Mouse (Mus musculus) liver, postnatal 0 days (tissue): Measurements from ENCODE around the gene Phldb1. TPM values are rescaled to one million over a fixed set of nuclear protein-coding genes. Genes with fewer than 3 reads are reported as not detected.
"Not testable (repeated sequence)": the region's sequence is repeated elsewhere in the genome, so short reads cannot be mapped to it uniquely, and the experiment has no call there.

Experiments
- ATAC-seq: fragments of 200-750 bp; cut with Nextera tagmentation; 2 replicates; pipeline ENCODE4 v1.8.0; 2017; ENCODE audit warnings: mild to moderate bottlenecking, moderate library complexity
- DNase-seq: peaks from one replicate; pipeline ENCODE4 v3.0.0-alpha.2; 2016
- H3K27ac ChIP-seq: fragments of 300-500 bp; sonication (generic); 2 replicates; pipeline ENCODE4 v1.5.1; 2014; ENCODE audit warnings: antibody characterized with exemption, moderate library complexity, mild to moderate bottlenecking, low read depth
- H3K27me3 ChIP-seq: fragments of 300-500 bp; sonication (generic); 2 replicates; pipeline ENCODE4 v1.6.1; 2014; ENCODE audit warnings: low read length, control low read depth, mixed read lengths; ENCODE audit not compliant: insufficient read depth
- H3K36me3 ChIP-seq: fragments of 300-500 bp; sonication (generic); replicated peaks from 2 replicates; pipeline ENCODE4 v1.6.1; 2014; ENCODE audit warnings: mild to moderate bottlenecking, control low read depth, low read length, moderate library complexity, mixed read lengths; ENCODE audit not compliant: insufficient read depth
- H3K4me1 ChIP-seq: fragments of 300-500 bp; sonication (generic); 2 replicates; pipeline ENCODE4 v1.6.1; 2014; ENCODE audit warnings: antibody characterized with exemption, mild to moderate bottlenecking, control low read depth; ENCODE audit not compliant: insufficient read depth
- H3K4me2 ChIP-seq: fragments of 300-500 bp; sonication (generic); 2 replicates; pipeline ENCODE4 v1.6.1; 2014; ENCODE audit warnings: low read depth, mild to moderate bottlenecking, low read length, moderate library complexity, mixed read lengths
- H3K4me3 ChIP-seq: fragments of 300-500 bp; sonication (generic); 2 replicates; pipeline ENCODE4 v1.5.1; 2014; ENCODE audit warnings: low read depth, low read length
- H3K9ac ChIP-seq: fragments of 300-500 bp; sonication (generic); replicated peaks from 2 replicates; pipeline ENCODE4 v1.6.1; 2014; ENCODE audit warnings: mild to moderate bottlenecking, moderate library complexity
- H3K9me3 ChIP-seq: fragments of 300-500 bp; sonication (generic); 2 replicates; pipeline ENCODE4 v1.6.1; 2016; ENCODE audit warnings: mild to moderate bottlenecking, control low read depth, low read length, mixed read lengths
- CTCF ChIP-seq: sonication (generic); IDR thresholded peaks from 2 replicates; pipeline ENCODE4 v1.5.1; 2016; ENCODE audit warnings: antibody characterized with exemption, low read depth
- EP300 ChIP-seq: IDR thresholded peaks from 2 replicates; pipeline ENCODE4 v1.6.1; 2016; ENCODE audit warnings: antibody characterized with exemption, low read depth, mild to moderate bottlenecking
- WGBS: fragments of 180-500 bp; shearing (Covaris S2); extraction: QIAGEN DNeasy Blood & Tissue Kit; methylation state at CpG from one replicate; pipeline ENCODE4 v1.1.7; 2014; ENCODE audit not compliant: insufficient replicate concordance; 5-methylcytosine and 5-hydroxymethylcytosine counted together
- polyA plus RNA-seq: library from polyadenylated mRNA; unstranded; fragments of >200 nt; fragmentation: Nextera tagmentation; extraction: Ambion mirVana; gene quantifications from 2 replicates; pipeline ENCODE4 v1.2.1, GENCODE M21; 2015

The Phldb1 gene
- 1.5 and 2.2 TPM in 2 replicates for polyA plus RNA-seq

GRCm38 (mm10) chr9:44734524-44735494 lies at the start of gene Phldb1:
Gene Phldb1, minus strand, starts transcription at chr9:44735198.
- H3K36me3 ChIP-seq, result no peaks in the 10 kb centered on the region
- no peak for TF ChIP-seq EP300
- peak; percentile 60 for TF ChIP-seq CTCF
- peaks cover 35% of the 10 kb centered on the region for H3K27me3 ChIP-seq
- H3K4me3 ChIP-seq, result peak within 1 kb of the TSS; percentile 58
- 0 out of 2 replicates have a peak within 1 kb of the TSS, but pooled peaks have one; percentile 1 for H3K27ac ChIP-seq
- H3K9ac ChIP-seq, result peak within 1 kb of the TSS; percentile 51
- H3K4me2 ChIP-seq, result peak within 1 kb of the TSS; percentile 84
- peaks cover 14% of the 10 kb centered on the region for H3K4me1 ChIP-seq
- no peaks in the 10 kb centered on the region for H3K9me3 ChIP-seq
- DNase-seq (peak; percentile 62), ATAC-seq (peak; percentile 63)
- WGBS, result 3% methylated on average over 47 of the region's 47 CpGs

- TF ChIP-seq EP300 (peak; percentile 87), CTCF (peak; percentile 96)
- under 1% methylated on average over 41 of the region's 41 CpGs for WGBS
- Histone ChIP-seq H3K36me3 (no peaks in the 10 kb centered on the region), H3K4me2 (peak overlapping the region; percentile 95), H3K27me3 (no peaks in the 10 kb centered on the region), H3K9me3 (no peaks in the 10 kb centered on the region), H3K27ac (peak overlapping the region; percentile 84), H3K4me3 (peak overlapping the region; percentile 80), H3K4me1 (peaks cover 9% of the 10 kb centered on the region), H3K9ac (peak overlapping the region; percentile 79)
- ATAC-seq (peak; percentile 100), DNase-seq (peak; percentile 95)
Measured at GRCm38 (mm10) chr9:44772750-44773651, 38.0 kb upstream of the Phldb1 start.

GRCm38 (mm10) chr9:44772392-44772749 lies 37.4 kb upstream of the Phldb1 start:
- Histone ChIP-seq H3K9ac (no peak overlapping the region), H3K4me1 (peaks cover 9% of the 10 kb centered on the region), H3K27ac (peak overlapping the region; percentile 75), H3K4me2 (peak overlapping the region; percentile 42; the same call in 1 of the 2 replicates), H3K27me3 (no peaks in the 10 kb centered on the region), H3K36me3 (no peaks in the 10 kb centered on the region), H3K9me3 (no peaks in the 10 kb centered on the region), H3K4me3 (no peak overlapping the region)
- ATAC-seq (no peak), DNase-seq (no peak)
- no peak for TF ChIP-seq EP300
- TF ChIP-seq CTCF, result no peak
- 23% methylated on average over 5 of the region's 5 CpGs for WGBS

GRCm38 (mm10) chr9:44771376-44771775 lies 36.4 kb upstream of the Phldb1 start:
- no peak overlapping the region for H3K27ac ChIP-seq
- DNase-seq, result no peak
- no peaks in the 10 kb centered on the region for H3K27me3 ChIP-seq
- peaks cover 10% of the 10 kb centered on the region for H3K4me1 ChIP-seq
- H3K9ac ChIP-seq, result no peak overlapping the region
- H3K4me2 ChIP-seq, result no peak overlapping the region
- WGBS, result 89% methylated on average over 5 of the region's 5 CpGs
- no peaks in the 10 kb centered on the region for H3K36me3 ChIP-seq
- H3K4me3 ChIP-seq, result no peak overlapping the region
- H3K9me3 ChIP-seq, result no peaks in the 10 kb centered on the region
- TF ChIP-seq CTCF (no peak), EP300 (no peak)
- ATAC-seq, result no peak

- not testable (repeated sequence) for DNase-seq, H3K9ac ChIP-seq, H3K9me3 ChIP-seq, ATAC-seq, H3K27me3 ChIP-seq, H3K36me3 ChIP-seq
- Histone ChIP-seq H3K4me2 (peak overlapping the region; percentile 79; the same call in 1 of the 2 replicates), H3K27ac (peak overlapping the region; percentile 41), H3K4me1 (peaks cover 20% of the 10 kb centered on the region), H3K4me3 (peak overlapping the region; percentile 98)
- WGBS, result 34% methylated on average over 7 of the region's 9 CpGs
Measured at GRCm38 (mm10) chr9:44768029-44768394, 33.0 kb upstream of the Phldb1 start.
